Mouse (Mus musculus) C2C12 (cell line): Measurements from ENCODE around the gene Ppfibp1. TPM values are rescaled to one million over a fixed set of nuclear protein-coding genes. Genes with fewer than 3 reads are reported as not detected.

Experiments
- H3K27me3 ChIP-seq: one replicate; pipeline ENCODE4 v1.6.1; 2011; ENCODE audit not compliant: control insufficient read depth, insufficient read depth, insufficient read length
- H3K36me3 ChIP-seq: one replicate; pipeline ENCODE4 v1.6.1; 2011; ENCODE audit not compliant: control insufficient read depth, insufficient read depth
- H3K4me3 ChIP-seq: one replicate; pipeline ENCODE4 v1.5.1; 2011; ENCODE audit warnings: mild to moderate bottlenecking, control low read depth; ENCODE audit not compliant: poor library complexity, insufficient read depth, severe bottlenecking
- H3K79me2 ChIP-seq: one replicate; pipeline ENCODE4 v1.6.1; 2011; ENCODE audit not compliant: control insufficient read depth, insufficient read depth
- H3K79me3 ChIP-seq: one replicate; pipeline ENCODE4 v1.6.1; 2011; ENCODE audit warnings: low read depth, control low read depth
- H3ac ChIP-seq: one replicate; pipeline ENCODE3; 2011; ENCODE audit warnings: low read depth; ENCODE audit not compliant: control insufficient read depth, insufficient read length
- CEBPB ChIP-seq: IDR thresholded peaks from one replicate; pipeline ENCODE4 v1.6.1; 2011; ENCODE audit warnings: low read depth, mild to moderate bottlenecking, control low read depth, moderate library complexity
- CTCF ChIP-seq: IDR thresholded peaks from one replicate; pipeline ENCODE4 v1.5.1; 2011; ENCODE audit not compliant: control insufficient read depth, insufficient read depth, insufficient read length
- FOSL1 ChIP-seq: IDR thresholded peaks from one replicate; pipeline ENCODE4 v1.8.0; 2011; ENCODE audit warnings: mild to moderate bottlenecking, low read length; ENCODE audit not compliant: poor library complexity, insufficient read depth, severe bottlenecking
- MAX ChIP-seq: IDR thresholded peaks from one replicate; pipeline ENCODE4 v1.6.1; 2011; ENCODE audit warnings: mild to moderate bottlenecking, control low read depth
- MYOD1 ChIP-seq: IDR thresholded peaks from one replicate; pipeline ENCODE4 v1.6.1; 2011; ENCODE audit warnings: low read depth; ENCODE audit not compliant: control insufficient read depth, insufficient read length
- MYOG ChIP-seq: IDR thresholded peaks from one replicate; pipeline ENCODE4 v1.6.1; 2011; ENCODE audit not compliant: control insufficient read depth, insufficient read length; ENCODE audit errors: extremely low read depth
- USF1 ChIP-seq: IDR thresholded peaks from one replicate; pipeline ENCODE4 v1.6.1; 2011; ENCODE audit warnings: low read depth, mild to moderate bottlenecking, control low read depth, moderate library complexity
- polyA plus RNA-seq: library from polyadenylated mRNA; unstranded; fragments of >200 nt; fragmentation: generic; extraction: Trizol; gene quantifications from one replicate; pipeline ENCODE4 v1.2.1, GENCODE M21; 2012; ENCODE audit warnings: missing spikeins

The Ppfibp1 gene
- polyA plus RNA-seq, 1 experiment = 61.1 TPM

GRCm38 (mm10) chr6:146959908-146960680 is 71.8 kb downstream of the Ppfibp1 start:
- Histone ChIP-seq H3K36me3 (peaks cover 12% of the 10 kb centered on the region), H3K79me3 (peaks cover 43% of the 10 kb centered on the region), H3K4me3 (no peak overlapping the region), H3K79me2 (peaks cover 97% of the 10 kb centered on the region), H3K27me3 (no peaks in the 10 kb centered on the region), H3ac (peak overlapping the region; percentile 33)
- no peak for TF ChIP-seq CEBPB
- TF ChIP-seq USF1 = no peak
- peak; percentile 58 for TF ChIP-seq FOSL1
- peak; percentile 74 for TF ChIP-seq MAX
- peak; percentile 63 for TF ChIP-seq MYOD1
- no peak for TF ChIP-seq MYOG

GRCm38 (mm10) chr6:146960956-146961355 is 72.7 kb downstream of the Ppfibp1 start:
- Histone ChIP-seq H3K79me2 (peaks cover 97% of the 10 kb centered on the region), H3K79me3 (peaks cover 46% of the 10 kb centered on the region), H3K4me3 (no peak overlapping the region), H3K27me3 (no peaks in the 10 kb centered on the region), H3K36me3 (peaks cover 12% of the 10 kb centered on the region), H3ac (no peak overlapping the region)
- no peak for TF ChIP-seq MAX
- no peak for TF ChIP-seq CEBPB
- no peak for TF ChIP-seq USF1
- TF ChIP-seq CTCF = no peak
- TF ChIP-seq MYOG = no peak
- TF ChIP-seq MYOD1 = no peak

- Histone ChIP-seq H3ac (no peak overlapping the region), H3K36me3 (peaks cover 16% of the 10 kb centered on the region), H3K79me2 (peaks cover 98% of the 10 kb centered on the region), H3K27me3 (no peaks in the 10 kb centered on the region), H3K4me3 (no peak overlapping the region), H3K79me3 (peaks cover 48% of the 10 kb centered on the region)
- TF ChIP-seq MYOD1 (no peak), CTCF (no peak), USF1 (no peak), CEBPB (no peak)
Observed at GRCm38 (mm10) chr6:146961832-146962481, 73.7 kb downstream of the Ppfibp1 start.

GRCm38 (mm10) chr6:146963396-146964150 is 75.3 kb downstream of the Ppfibp1 start:
- H3K79me2 ChIP-seq = peaks cover 98% of the 10 kb centered on the region
- TF ChIP-seq MYOD1 (no peak), CEBPB (no peak)
- peaks cover 16% of the 10 kb centered on the region for H3K36me3 ChIP-seq

GRCm38 (mm10) chr6:146965139-146965772 is 77.0 kb downstream of the Ppfibp1 start:
- TF ChIP-seq MYOD1 (no peak), FOSL1 (no peak), CEBPB (no peak), MYOG (no peak), USF1 (no peak), MAX (no peak), CTCF (no peak)
- Histone ChIP-seq H3K27me3 (no peaks in the 10 kb centered on the region), H3K36me3 (peaks cover 16% of the 10 kb centered on the region), H3ac (no peak overlapping the region), H3K4me3 (no peak overlapping the region), H3K79me3 (peaks cover 57% of the 10 kb centered on the region), H3K79me2 (peaks cover 100% of the 10 kb centered on the region)

More at GRCm38 (mm10) chr6:146963396-146964150, 75.3 kb downstream of the Ppfibp1 start:
- Histone ChIP-seq H3K79me3 (peaks cover 53% of the 10 kb centered on the region), H3K4me3 (no peak overlapping the region), H3K27me3 (no peaks in the 10 kb centered on the region), H3ac (no peak overlapping the region)
